Mouse (Mus musculus) kidney, postnatal 0 days (tissue): ENCODE measurements at regions not wholly inside any gene's neighbourhood (a gene's known extent, or its start where the extent isn't known, plus 50 kb on each side); places are given as distances from the start of the nearest gene placed in this dataset.

Source experiments
- ATAC-seq: fragments of 200-750 bp; cut with Nextera tagmentation; replicated peaks from 2 replicates; pipeline ENCODE4 v1.8.0; 2017; ENCODE audit warnings: low read depth, moderate number of reproducible peaks, moderate TSS enrichment, moderate library complexity; ENCODE audit not compliant: low FRiP score
- DNase-seq: peaks from one replicate; pipeline ENCODE4 v3.0.0-alpha.2; 2016; ENCODE audit warnings: low spot score
- H3K27ac ChIP-seq: fragments of 300-500 bp; sonication (generic); 2 replicates; pipeline ENCODE4 v1.5.1; 2014; ENCODE audit warnings: mild to moderate bottlenecking
- H3K27me3 ChIP-seq: fragments of 300-500 bp; sonication (generic); 2 replicates; pipeline ENCODE4 v1.6.1; 2014; ENCODE audit warnings: low read length, mixed read lengths; ENCODE audit not compliant: insufficient read depth
- H3K36me3 ChIP-seq: fragments of 300-500 bp; sonication (generic); 2 replicates; pipeline ENCODE4 v1.6.1; 2014; ENCODE audit warnings: low read length, mixed read lengths; ENCODE audit not compliant: insufficient read depth
- H3K4me1 ChIP-seq: fragments of 300-500 bp; sonication (generic); replicated peaks from 2 replicates; pipeline ENCODE4 v1.6.1; 2014; ENCODE audit warnings: antibody characterized with exemption, low read length, mixed read lengths; ENCODE audit not compliant: insufficient read depth
- H3K4me2 ChIP-seq: fragments of 300-500 bp; sonication (generic); 2 replicates; pipeline ENCODE4 v1.6.1; 2014; ENCODE audit warnings: mild to moderate bottlenecking, low read length, moderate library complexity, mixed read lengths
- H3K4me3 ChIP-seq: fragments of 300-500 bp; sonication (generic); replicated peaks from 2 replicates; pipeline ENCODE4 v1.5.1; 2014; ENCODE audit warnings: low read depth, low read length
- H3K9ac ChIP-seq: fragments of 300-500 bp; sonication (generic); 2 replicates; pipeline ENCODE4 v1.6.1; 2014; ENCODE audit warnings: low read depth, low read length
- H3K9me3 ChIP-seq: fragments of 300-500 bp; sonication (generic); replicated peaks from 2 replicates; pipeline ENCODE4 v1.6.1; 2016; ENCODE audit warnings: low read length, inconsistent platforms, mixed read lengths
- CTCF ChIP-seq: IDR thresholded peaks from 2 replicates; pipeline ENCODE4 v1.5.1; 2016; ENCODE audit warnings: antibody characterized with exemption, low read depth, mild to moderate bottlenecking, moderate library complexity
- WGBS: fragments of 180-500 bp; shearing (Covaris S2); extraction: QIAGEN DNeasy Blood & Tissue Kit; methylation state at CpG from one replicate; pipeline ENCODE4 v1.1.7; 2014; 5-methylcytosine and 5-hydroxymethylcytosine counted together

DNA sequence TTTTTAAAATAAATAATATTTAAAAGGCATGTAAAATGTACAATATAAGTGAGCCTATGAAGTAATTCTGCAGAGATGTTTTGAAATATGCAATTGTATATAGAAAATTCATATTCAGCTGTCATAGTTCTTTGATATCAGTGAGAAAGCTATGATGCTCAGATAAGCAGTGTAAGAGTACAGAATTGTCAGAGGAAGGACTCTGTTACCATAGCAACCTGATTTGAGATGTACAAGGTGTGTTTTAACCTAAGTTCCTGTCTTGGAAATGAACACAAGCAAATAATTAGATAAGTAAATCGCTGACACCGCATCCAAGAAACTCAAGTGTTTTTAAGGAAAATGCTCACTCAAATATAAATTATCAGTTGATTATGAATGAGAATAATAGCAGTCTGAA, 271.8 kb downstream of the Gabrg2 start:
- Histone ChIP-seq H3K36me3 (no peaks in the 10 kb centered on the region), H3K27ac (no peak overlapping the region), H3K4me3 (no peak overlapping the region), H3K4me1 (no peaks in the 10 kb centered on the region), H3K9me3 (no peaks in the 10 kb centered on the region), H3K4me2 (no peak overlapping the region), H3K27me3 (no peaks in the 10 kb centered on the region), H3K9ac (no peak overlapping the region)
- TF ChIP-seq CTCF, result no peak
- DNase-seq (no peak), ATAC-seq (no peak)
- WGBS, result 97% methylated on average over 2 of the region's 2 CpGs

GRCm38 (mm10) chr11:41716616-41717015, 284.0 kb downstream of the Gabrg2 start:
- Histone ChIP-seq H3K4me1 (no peaks in the 10 kb centered on the region), H3K4me3 (no peak overlapping the region), H3K9me3 (no peaks in the 10 kb centered on the region), H3K4me2 (no peak overlapping the region), H3K36me3 (no peaks in the 10 kb centered on the region), H3K27me3 (no peaks in the 10 kb centered on the region), H3K27ac (no peak overlapping the region), H3K9ac (no peak overlapping the region)
- peak; percentile 10 for DNase-seq
- no peak for ATAC-seq
- no peak for TF ChIP-seq CTCF
- WGBS, result 61% methylated on average over 1 of the region's 1 CpGs

DNA sequence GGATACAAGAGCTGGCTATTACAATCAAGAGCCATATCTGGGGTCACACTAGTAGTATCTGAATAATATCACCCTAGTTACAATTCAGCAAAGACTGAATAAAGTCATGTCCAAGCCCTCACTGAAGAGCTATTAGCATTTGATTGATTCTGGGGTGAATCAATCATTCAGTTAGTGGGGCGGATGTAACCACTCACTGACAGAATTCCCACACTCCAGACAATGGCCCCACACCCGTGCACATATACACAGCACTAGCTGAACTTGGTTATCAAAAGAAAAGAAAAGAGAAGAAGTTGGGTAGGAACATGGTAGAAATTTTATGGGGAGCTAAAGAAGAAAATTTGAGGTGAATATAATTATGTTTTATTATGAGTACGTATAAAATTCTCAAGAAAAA, 310.0 kb downstream of the Gabrg2 start:
- Histone ChIP-seq H3K4me3 (no peak overlapping the region), H3K36me3 (no peaks in the 10 kb centered on the region), H3K27me3 (no peaks in the 10 kb centered on the region), H3K9me3 (no peaks in the 10 kb centered on the region), H3K9ac (no peak overlapping the region), H3K4me1 (no peaks in the 10 kb centered on the region), H3K4me2 (no peak overlapping the region), H3K27ac (no peak overlapping the region)
- DNase-seq (no peak), ATAC-seq (no peak)
- WGBS, result 70% methylated on average over 3 of the region's 3 CpGs
- no peak for TF ChIP-seq CTCF

DNA sequence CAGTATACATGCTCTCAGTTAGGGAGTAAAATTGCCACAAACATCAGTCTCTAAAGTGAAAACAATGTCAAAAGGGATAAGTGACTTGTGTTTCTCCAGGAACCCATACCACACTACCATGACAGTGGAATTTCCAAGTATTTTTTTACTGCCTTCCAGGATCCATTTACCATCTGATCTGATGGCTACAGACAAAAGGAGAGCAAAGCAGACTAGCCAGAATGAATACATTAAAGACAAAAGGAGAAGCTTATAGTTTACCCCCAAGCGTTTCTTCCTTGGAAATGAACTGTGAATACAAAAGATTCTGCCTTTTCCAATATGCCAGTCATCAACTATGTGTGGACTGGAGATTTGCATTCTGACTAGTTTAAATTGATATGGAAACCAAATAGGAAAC, 317.7 kb downstream of the Gabrg2 start:
- no peak for ATAC-seq
- Histone ChIP-seq H3K4me2 (no peak overlapping the region), H3K4me1 (no peaks in the 10 kb centered on the region), H3K36me3 (no peaks in the 10 kb centered on the region), H3K9ac (no peak overlapping the region), H3K9me3 (no peaks in the 10 kb centered on the region), H3K27ac (no peak overlapping the region), H3K27me3 (no peaks in the 10 kb centered on the region), H3K4me3 (no peak overlapping the region)
- no peak for DNase-seq
- WGBS, result 86% methylated on average over 1 of the region's 1 CpGs
- no peak for TF ChIP-seq CTCF

DNA sequence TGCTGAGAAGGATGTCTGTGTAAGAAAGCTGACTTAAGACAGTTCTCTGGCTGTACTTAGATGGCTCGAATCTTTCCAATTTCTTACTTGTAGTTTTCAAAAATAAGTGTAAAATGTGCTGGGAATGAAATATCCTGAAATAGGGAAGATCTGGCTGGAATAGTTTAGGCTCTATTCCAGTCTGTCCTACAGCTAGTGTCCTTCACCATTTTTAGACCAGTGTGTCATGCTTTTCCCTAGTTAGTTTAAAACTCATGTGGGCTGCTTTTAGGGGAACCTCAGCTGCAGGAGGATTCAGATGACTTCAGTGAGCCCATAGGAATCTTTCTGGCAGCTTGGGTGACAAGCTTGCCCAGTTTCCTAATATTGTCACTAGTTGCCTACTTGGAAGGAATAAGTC, 348.1 kb downstream of the Gabrg2 start:
- Histone ChIP-seq H3K27me3 (no peaks in the 10 kb centered on the region), H3K36me3 (no peaks in the 10 kb centered on the region), H3K9me3 (no peaks in the 10 kb centered on the region), H3K27ac (no peak overlapping the region), H3K9ac (no peak overlapping the region), H3K4me1 (no peaks in the 10 kb centered on the region), H3K4me2 (no peak overlapping the region), H3K4me3 (no peak overlapping the region)
- ATAC-seq, result no peak
- DNase-seq, result no peak
- WGBS, result 83% methylated on average over 1 of the region's 1 CpGs
- no peak for TF ChIP-seq CTCF

DNA sequence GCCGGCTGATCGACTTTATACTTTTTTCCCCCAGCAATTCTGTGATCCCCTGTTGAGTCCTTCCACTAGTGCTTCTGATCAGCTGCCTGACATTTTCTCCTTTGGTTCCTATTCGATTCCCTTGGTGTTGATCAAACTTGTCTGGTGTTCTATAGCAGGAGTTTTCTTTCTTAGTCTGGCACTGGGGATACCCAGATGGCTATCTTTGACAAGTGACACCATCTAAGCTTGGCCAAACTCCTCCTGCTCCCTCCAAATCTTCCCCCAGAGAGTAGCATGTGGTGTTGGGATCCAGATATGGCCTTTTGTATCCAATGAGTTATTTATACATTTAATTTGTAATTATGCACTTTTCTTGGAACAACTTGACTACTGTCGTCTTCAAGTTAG, 355.2 kb downstream of the Gabrg2 start:
- H3K9ac ChIP-seq, result no peak overlapping the region
- DNase-seq (no peak), ATAC-seq (peak; percentile 41; the same call in 1 of the 2 replicates)
- H3K4me3 ChIP-seq, result no peak overlapping the region
- no peaks in the 10 kb centered on the region for H3K36me3 ChIP-seq
- no peak for TF ChIP-seq CTCF
- H3K9me3 ChIP-seq, result no peaks in the 10 kb centered on the region
- WGBS, result 11% methylated on average over 4 of the region's 4 CpGs
- H3K27ac ChIP-seq, result no peak overlapping the region
- H3K4me1 ChIP-seq, result no peaks in the 10 kb centered on the region
- H3K27me3 ChIP-seq, result no peaks in the 10 kb centered on the region
- no peak overlapping the region; the same call in 1 of the 2 replicates for H3K4me2 ChIP-seq
